Mouse (Mus musculus) liver, postnatal 0 days (tissue): ENCODE results near the gene Ehd1.

Experiments used
- CTCF ChIP-seq: sonication (generic); IDR thresholded peaks from 2 replicates; pipeline ENCODE4 v1.5.1; 2016; ENCODE audit warnings: antibody characterized with exemption, low read depth
- EP300 ChIP-seq: IDR thresholded peaks from 2 replicates; pipeline ENCODE4 v1.6.1; 2016; ENCODE audit warnings: antibody characterized with exemption, low read depth, mild to moderate bottlenecking

DNA sequence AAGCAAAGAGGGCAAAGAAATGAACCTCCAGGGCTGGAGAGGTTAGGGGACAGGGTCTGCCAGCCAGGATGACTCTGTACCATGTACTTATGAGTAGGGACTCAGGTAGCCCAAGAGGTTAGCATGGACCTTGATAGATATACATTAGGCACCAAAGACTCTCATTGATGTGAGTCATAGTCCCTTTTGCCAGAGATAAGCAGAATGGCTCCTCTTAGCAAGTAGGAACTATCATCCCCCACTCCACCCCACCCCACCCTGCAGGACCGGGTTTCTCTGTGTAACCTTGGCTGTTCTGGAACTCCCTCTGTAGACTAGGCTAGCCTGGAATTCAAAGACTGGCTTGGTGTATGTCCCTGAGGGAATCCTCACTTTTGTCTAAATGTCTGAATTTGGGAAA lies 36.4 kb upstream of the Ehd1 start:
- TF ChIP-seq CTCF (no peak), EP300 (no peak)
